Mouse (Mus musculus) kidney, embryonic 14.5 days (tissue): ENCODE data around the gene Acly. TPM values are rescaled to one million over a fixed set of nuclear protein-coding genes. Genes with fewer than 3 reads are reported as not detected.

Experiments used
- ATAC-seq: fragments of 200-750 bp; cut with Nextera tagmentation; 2 replicates; pipeline ENCODE4 v1.8.0; 2017; ENCODE audit warnings: moderate number of reproducible peaks, mild to moderate bottlenecking, moderate TSS enrichment, moderate library complexity; ENCODE audit not compliant: low FRiP score, low TSS enrichment
- H3K27ac ChIP-seq: fragments of 300-500 bp; sonication (generic); 2 replicates; pipeline ENCODE4 v1.5.1; 2014; ENCODE audit warnings: low read depth, mild to moderate bottlenecking, low read length, moderate library complexity, mixed read lengths
- H3K27me3 ChIP-seq: fragments of 300-500 bp; sonication (generic); 2 replicates; pipeline ENCODE4 v1.6.1; 2014; ENCODE audit warnings: mild to moderate bottlenecking, low read length; ENCODE audit not compliant: control insufficient read depth, insufficient read depth
- H3K36me3 ChIP-seq: fragments of 300-500 bp; sonication (generic); 2 replicates; pipeline ENCODE4 v1.6.1; 2014; ENCODE audit warnings: low read length, mixed read lengths; ENCODE audit not compliant: control insufficient read depth, insufficient read depth
- H3K4me1 ChIP-seq: fragments of 300-500 bp; sonication (generic); 2 replicates; pipeline ENCODE4 v1.6.1; 2014; ENCODE audit warnings: low read length, mixed read lengths; ENCODE audit not compliant: control insufficient read depth, insufficient read depth
- H3K4me2 ChIP-seq: fragments of 300-500 bp; sonication (generic); replicated peaks from 2 replicates; pipeline ENCODE4 v1.6.1; 2014; ENCODE audit warnings: low read depth, mild to moderate bottlenecking, low read length
- H3K4me3 ChIP-seq: fragments of 300-500 bp; sonication (generic); 2 replicates; pipeline ENCODE4 v1.5.1; 2014; ENCODE audit warnings: mild to moderate bottlenecking, low read length
- H3K9ac ChIP-seq: fragments of 300-500 bp; sonication (generic); 2 replicates; pipeline ENCODE4 v1.6.1; 2014; ENCODE audit warnings: low read depth, mild to moderate bottlenecking, low read length, moderate library complexity
- H3K9me3 ChIP-seq: fragments of 300-500 bp; sonication (generic); 2 replicates; pipeline ENCODE4 v1.6.1; 2016; ENCODE audit warnings: low read length; ENCODE audit not compliant: control insufficient read depth
- WGBS: fragments of 180-500 bp; shearing (Covaris S2); extraction: QIAGEN DNeasy Blood & Tissue Kit; methylation state at CpG from one replicate; pipeline ENCODE4 v1.1.7; 2014; 5-methylcytosine and 5-hydroxymethylcytosine counted together
- microRNA-seq: library from miRNA; unstranded; fragments of <30 nt; microRNA quantifications from one replicate; pipeline ENCODE4, GENCODE M21; 2016
- polyA plus RNA-seq: library from polyadenylated mRNA; unstranded; fragments of >200 nt; fragmentation: Nextera tagmentation; extraction: Ambion mirVana; gene quantifications from 2 replicates; pipeline ENCODE4 v1.2.1, GENCODE M21; 2014

Gene Acly
- polyA plus RNA-seq, 1 experiment from 2014 or later, result 158 TPM

DNA sequence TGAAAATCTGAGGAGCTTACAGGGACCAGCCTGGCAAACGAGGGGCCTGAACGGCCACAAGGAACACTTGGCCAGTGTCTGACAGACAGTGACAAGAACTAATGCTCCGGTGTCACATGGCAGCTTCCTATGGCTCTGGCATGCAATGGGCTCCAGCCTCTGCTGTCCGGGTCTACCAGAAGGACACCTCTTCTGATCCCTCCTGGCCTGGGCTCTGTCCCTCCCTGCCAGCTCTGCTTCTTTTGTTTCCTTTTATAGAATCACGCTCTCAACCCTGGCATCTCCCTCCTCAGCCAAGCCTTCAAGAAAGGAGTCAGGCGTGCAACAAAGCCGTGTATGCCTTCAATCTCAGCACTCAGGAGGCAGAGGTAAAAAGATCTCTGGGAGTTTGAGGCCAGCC lies 97.7 kb downstream of the Acly start:
- no peak for ATAC-seq
- no peaks in the 10 kb centered on the region for H3K27me3 ChIP-seq
- H3K4me1 ChIP-seq, result no peaks in the 10 kb centered on the region
- H3K27ac ChIP-seq, result no peak overlapping the region
- no peaks in the 10 kb centered on the region for H3K9me3 ChIP-seq
- H3K4me3 ChIP-seq, result no peak overlapping the region
- H3K36me3 ChIP-seq, result peaks cover 34% of the 10 kb centered on the region
- H3K9ac ChIP-seq, result no peak overlapping the region
- WGBS, result 87% methylated on average over 7 of the region's 7 CpGs
- no peak overlapping the region for H3K4me2 ChIP-seq

DNA sequence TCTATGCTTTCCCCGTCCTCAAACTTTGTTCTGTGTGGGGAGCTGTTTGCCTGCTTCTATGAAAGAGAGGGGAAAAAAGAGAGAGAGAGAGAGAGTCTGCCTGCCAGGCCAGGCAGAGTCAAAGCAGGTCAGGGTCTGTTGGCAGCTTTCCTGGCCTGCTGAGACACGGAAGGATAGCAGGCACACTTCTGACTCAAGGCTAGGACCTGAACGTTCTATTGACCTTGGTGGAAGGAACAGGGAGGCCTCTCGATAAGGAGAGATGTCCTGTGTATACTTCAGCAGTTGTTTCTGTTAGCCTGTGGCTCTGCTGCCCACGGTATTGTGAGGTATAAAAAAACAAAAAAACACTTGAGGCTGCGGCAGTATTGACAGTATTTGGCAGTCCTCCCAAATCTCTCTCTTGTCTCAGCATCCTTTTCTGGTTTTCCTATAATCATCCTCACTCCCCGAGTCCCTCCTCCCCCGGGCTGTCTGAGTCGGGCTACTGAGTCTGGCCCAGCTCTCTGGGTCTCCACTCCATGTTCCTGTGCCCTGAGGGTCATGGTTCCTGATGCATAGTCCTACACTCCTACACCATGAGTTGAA lies 99.1 kb downstream of the Acly start:
- Histone ChIP-seq H3K9me3 (no peaks in the 10 kb centered on the region), H3K27me3 (no peaks in the 10 kb centered on the region), H3K36me3 (peaks cover 39% of the 10 kb centered on the region), H3K9ac (no peak overlapping the region), H3K4me1 (no peaks in the 10 kb centered on the region), H3K4me2 (no peak overlapping the region), H3K4me3 (no peak overlapping the region), H3K27ac (no peak overlapping the region)
- no peak for ATAC-seq
- 67% methylated on average over 9 of the region's 9 CpGs for WGBS

DNA sequence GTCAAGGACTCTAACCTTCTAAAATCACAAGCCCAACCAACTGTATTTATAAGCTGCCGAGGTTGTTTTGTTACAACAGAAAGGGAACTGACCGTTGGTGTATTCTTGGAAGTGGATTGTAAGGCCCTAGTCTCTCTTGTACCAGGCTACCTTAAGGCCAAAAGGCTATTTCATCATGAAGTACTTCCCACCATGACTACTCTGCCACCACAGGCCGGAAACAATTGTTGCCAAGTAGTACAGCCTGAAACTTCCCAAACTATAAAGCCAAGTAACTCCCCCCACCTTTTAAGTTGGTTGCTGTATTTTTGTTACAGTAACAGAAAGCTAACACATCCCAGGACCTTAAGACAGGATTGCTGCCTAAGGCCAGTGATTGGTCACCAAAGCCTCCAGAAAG lies 101.0 kb downstream of the Acly start:
- WGBS, result 83% methylated on average over 3 of the region's 3 CpGs
- no peaks in the 10 kb centered on the region for H3K27me3 ChIP-seq
- H3K4me2 ChIP-seq, result no peak overlapping the region
- ATAC-seq, result no peak
- H3K4me1 ChIP-seq, result 0 out of 2 replicates have a peak, but pooled peaks cover 5% of the 10 kb centered on the region
- no peak overlapping the region for H3K4me3 ChIP-seq
- H3K9ac ChIP-seq, result no peak overlapping the region
- no peaks in the 10 kb centered on the region for H3K9me3 ChIP-seq
- peaks cover 46% of the 10 kb centered on the region for H3K36me3 ChIP-seq
- no peak overlapping the region for H3K27ac ChIP-seq

Small RNA genes within 50 kb of the gene (microRNA-seq; reads per million reads assigned to microRNA genes)
- gene Gm27374 (not detected), gene Mir7116 (not detected)

Other genes with a start within 250 kb of the Acly start
- gene Eif1, start 208.1 kb downstream of the Acly start, polyA plus RNA-seq, result 1,744 and 1,749 TPM in 2 replicates
- gene Gast, start 193.6 kb downstream of the Acly start, polyA plus RNA-seq, result not detected in 2 replicates
- gene Hap1, start 171.9 kb downstream of the Acly start, polyA plus RNA-seq, result 6.0 and 6.3 TPM in 2 replicates
- 66.8 and 84.7 TPM in 2 replicates for gene Jup, start 130.2 kb downstream of the Acly start, polyA plus RNA-seq
- 59.7 and 63.3 TPM in 2 replicates for gene P3h4, start 113.2 kb downstream of the Acly start, polyA plus RNA-seq
- gene Fkbp10, start 112.3 kb downstream of the Acly start, polyA plus RNA-seq, result 75.4 and 113 TPM in 2 replicates
- 100 and 112 TPM in 2 replicates for gene Nt5c3b, start 86.2 kb downstream of the Acly start, polyA plus RNA-seq
- gene Klhl10, start 86.1 kb downstream of the Acly start, polyA plus RNA-seq, result 0.61 and 0.68 TPM in 2 replicates
- 8.5 and 12.3 TPM in 2 replicates for gene Klhl11, start 55.3 kb downstream of the Acly start, polyA plus RNA-seq
- 0.58 and 0.77 TPM in 2 replicates for gene Ttc25, start 17.6 kb upstream of the Acly start, polyA plus RNA-seq
- gene Cnp, start 46.9 kb upstream of the Acly start, polyA plus RNA-seq, result 17.0 and 25.0 TPM in 2 replicates
- 63.6 and 67.6 TPM in 2 replicates for gene Nkiras2, start 91.2 kb upstream of the Acly start, polyA plus RNA-seq
- 86.2 and 126 TPM in 2 replicates for gene Dnajc7, start 92.2 kb upstream of the Acly start, polyA plus RNA-seq
- 0.40 and 0.50 TPM in 2 replicates for gene Zfp385c, start 164.5 kb upstream of the Acly start, polyA plus RNA-seq
- 3.2 TPM in 2 replicates for gene Dhx58, start 176.3 kb upstream of the Acly start, polyA plus RNA-seq
- 44.3 and 74.5 TPM in 2 replicates for gene Kat2a, start 184.5 kb upstream of the Acly start, polyA plus RNA-seq
- 0.47 TPM in 1 of 2 replicates, not detected in the other for gene Hspb9, start 185.8 kb upstream of the Acly start, polyA plus RNA-seq
- 46.8 and 92.8 TPM in 2 replicates for gene Rab5c, start 210.2 kb upstream of the Acly start, polyA plus RNA-seq
- gene Kcnh4, start 231.9 kb upstream of the Acly start, polyA plus RNA-seq, result 0.07 TPM in 1 of 2 replicates, not detected in the other
- gene Hcrt, start 234.9 kb upstream of the Acly start, polyA plus RNA-seq, result not detected in 2 replicates
- 3.6 and 4.5 TPM in 2 replicates for gene Ghdc, start 243.0 kb upstream of the Acly start, polyA plus RNA-seq